Mouse (Mus musculus) urinary bladder, postnatal 4 days (tissue): ENCODE measurements around the gene Gpr157.

Experiments
- DNase-seq, 2 experiments: peaks; one replicate each; pipeline ENCODE4 v3.0.0; 2021 to 2022; ENCODE audit warnings: low spot score in 2 of 2

The Gpr157 gene

GRCm38 (mm10) chr4:150146286-150146685 lies 59.1 kb downstream of the Gpr157 start:
- DNase-seq: no peak

GRCm38 (mm10) chr4:150151045-150151444 lies 63.9 kb downstream of the Gpr157 start:
- no peak for DNase-seq

GRCm38 (mm10) chr4:150152483-150152882 lies 65.3 kb downstream of the Gpr157 start:
- DNase-seq: no peak

- DNase-seq: no peak
Measured at GRCm38 (mm10) chr4:150155301-150155700, 68.1 kb downstream of the Gpr157 start.
